Mouse (Mus musculus) liver, postnatal 0 days (tissue): ENCODE measurements around the gene Cars2.

ENCODE experiments used
- CTCF ChIP-seq: sonication (generic); IDR thresholded peaks from 2 replicates; pipeline ENCODE4 v1.5.1; 2016; ENCODE audit warnings: antibody characterized with exemption, low read depth
- EP300 ChIP-seq: IDR thresholded peaks from 2 replicates; pipeline ENCODE4 v1.6.1; 2016; ENCODE audit warnings: antibody characterized with exemption, low read depth, mild to moderate bottlenecking

GRCm38 (mm10) chr8:11464707-11464964 lies 85.9 kb downstream of the Cars2 start:
- TF ChIP-seq CTCF (no peak), EP300 (no peak)
